Mouse (Mus musculus) kidney, postnatal 10 days (tissue): ENCODE results near the gene Rras.

ENCODE experiments used
- DNase-seq: peaks from one replicate; pipeline ENCODE4 v3.0.0; 2021; ENCODE audit warnings: mixed read lengths

Gene Rras

DNA sequence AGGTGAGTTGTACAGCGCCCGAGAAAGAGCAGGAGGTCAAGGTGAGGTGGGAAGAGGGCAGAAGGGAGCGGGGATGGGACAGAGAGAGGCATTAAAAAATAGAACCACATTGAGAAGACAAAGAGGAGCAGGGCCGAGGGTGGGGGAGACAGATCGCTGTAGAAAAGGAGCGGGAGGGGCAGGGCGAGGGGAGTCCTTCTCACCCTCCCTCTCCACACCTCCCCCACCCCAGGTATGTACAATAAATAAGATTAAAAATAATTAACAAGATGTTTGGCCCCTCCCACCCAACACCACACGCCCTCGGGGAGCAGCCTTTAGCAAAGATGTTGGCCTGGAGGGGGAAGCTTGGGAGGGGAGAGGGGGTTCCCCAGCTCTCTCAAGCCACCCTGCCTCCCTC lies 10.0 kb downstream of the Rras start:
- DNase-seq, result no peak

DNA sequence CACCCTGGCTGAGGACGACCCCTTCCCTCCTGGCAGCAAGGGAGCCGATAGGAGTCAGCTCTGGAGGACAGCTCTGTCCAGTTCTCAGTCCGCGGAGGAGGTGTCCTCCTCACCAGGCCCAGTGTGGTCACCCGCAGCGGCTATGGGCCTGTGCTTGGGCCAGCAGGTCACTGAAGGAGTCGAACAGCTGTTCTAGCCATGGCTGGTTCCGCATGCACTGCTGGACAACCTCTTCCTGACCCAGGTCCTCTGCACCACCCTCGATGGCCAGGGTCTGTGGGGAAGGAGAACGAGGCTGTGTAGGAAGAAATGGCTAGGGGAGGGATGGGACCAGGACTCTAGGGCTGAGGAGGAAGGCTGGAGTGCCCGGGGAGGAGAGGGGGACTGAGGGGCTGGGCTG lies 10.6 kb downstream of the Rras start:
- DNase-seq, result no peak

DNA sequence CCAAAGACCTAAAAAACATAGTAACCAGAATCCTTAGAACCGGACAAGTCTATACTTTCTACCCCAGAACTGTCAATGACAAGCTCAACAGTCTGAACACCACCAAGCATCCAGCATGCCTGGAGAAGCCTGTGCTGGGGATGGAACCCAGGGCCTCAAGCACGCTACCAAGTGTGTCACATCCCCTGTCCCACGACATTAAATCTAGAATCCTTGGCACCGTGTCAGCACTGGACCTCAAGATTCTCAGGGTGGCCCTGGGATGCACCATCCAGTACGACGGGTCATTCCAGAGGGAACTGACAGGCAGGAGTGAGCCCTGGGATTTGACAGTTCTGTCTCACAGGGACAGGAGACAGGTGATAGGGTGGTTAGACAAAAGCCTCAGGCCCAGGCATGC lies 12.2 kb downstream of the Rras start:
- DNase-seq, result no peak

DNA sequence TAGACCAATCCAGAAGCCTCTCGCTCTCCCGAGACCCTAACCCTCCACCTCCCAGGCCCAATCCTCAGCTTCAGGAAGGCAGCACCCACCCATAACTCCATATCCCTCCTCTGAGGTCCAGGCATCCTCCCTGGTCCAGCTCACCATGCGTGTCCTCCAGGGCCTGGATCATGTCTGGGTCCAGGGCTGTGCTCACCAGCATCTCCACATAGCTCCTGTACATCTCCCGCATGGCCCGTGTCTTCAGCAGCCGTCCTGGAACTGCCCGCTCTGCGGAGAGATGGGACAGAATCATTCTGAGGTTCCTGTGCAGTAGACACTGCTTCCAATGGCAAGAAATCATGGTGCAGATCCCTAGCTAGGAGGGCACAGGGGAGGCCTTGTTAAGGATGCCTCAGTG lies 13.1 kb downstream of the Rras start:
- DNase-seq, result no peak

DNA sequence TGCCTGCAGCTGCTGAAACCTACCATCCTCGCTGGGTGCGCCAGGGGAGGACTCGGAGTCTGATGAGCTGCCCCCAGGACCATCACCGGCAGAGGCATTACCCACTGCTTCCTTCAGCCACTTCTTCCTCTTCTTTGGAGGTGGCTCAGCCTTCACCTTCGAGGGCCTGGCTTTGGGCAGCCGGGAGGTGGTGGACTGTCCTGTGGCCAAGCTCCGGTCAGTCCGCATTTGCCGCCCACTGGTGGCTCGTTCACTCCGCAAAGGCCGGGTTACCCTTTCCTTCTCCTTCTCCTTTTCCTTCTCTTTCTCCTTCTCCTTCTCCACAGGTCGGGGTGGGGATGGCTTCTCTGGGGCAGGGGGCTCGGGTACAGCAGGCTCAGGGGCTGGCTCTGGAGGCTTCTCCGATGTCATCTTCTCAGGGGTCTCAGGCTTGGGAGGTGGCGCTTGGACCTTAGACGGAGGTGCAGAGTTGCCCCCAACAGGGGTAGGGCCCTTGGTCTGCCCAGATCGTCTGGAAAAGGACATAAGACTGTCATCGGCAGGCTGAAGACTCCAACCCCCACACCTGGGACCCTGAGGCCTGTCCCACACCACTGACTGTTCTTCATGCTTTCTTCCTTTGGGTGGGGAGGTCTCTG lies 16.1 kb downstream of the Rras start:
- no peak for DNase-seq

DNA sequence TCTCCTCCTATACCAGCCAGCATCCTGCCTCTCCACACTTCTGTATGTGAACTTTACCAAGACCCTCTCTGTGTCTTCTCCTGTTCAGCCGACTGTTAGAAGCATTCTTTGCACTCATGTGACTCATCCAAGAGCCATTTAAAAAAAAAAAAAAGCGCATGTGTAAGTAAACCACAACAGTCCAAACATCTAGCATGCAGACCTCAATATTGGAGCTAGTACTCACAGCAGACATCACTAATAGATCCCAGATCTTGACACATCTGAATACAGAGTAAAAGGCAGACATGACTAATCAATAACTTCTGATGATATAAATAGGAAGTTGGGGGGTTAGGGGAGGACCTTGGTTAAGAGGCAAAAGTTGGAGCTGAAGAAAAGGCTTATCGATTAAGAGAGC lies 17.9 kb downstream of the Rras start:
- DNase-seq, result no peak

DNA sequence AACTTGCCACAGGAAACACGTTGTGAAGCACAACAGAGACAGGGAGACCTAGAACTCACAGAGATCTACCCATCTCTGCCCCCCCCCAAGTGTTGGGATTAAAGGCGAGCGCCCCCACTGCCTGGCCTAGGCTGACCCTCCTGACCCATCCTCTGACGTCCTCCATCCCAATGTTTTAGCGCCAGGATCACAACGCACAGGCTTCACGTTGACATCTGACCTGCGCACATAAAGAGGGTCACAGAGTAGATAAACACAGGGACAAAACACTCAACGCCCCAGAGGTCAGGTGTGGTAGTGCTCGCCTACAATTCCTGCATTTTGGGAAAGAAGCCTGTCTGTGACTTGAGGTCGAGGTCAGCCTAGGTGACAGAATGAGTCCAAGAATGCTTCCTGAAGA lies 18.9 kb downstream of the Rras start:
- no peak for DNase-seq

DNA sequence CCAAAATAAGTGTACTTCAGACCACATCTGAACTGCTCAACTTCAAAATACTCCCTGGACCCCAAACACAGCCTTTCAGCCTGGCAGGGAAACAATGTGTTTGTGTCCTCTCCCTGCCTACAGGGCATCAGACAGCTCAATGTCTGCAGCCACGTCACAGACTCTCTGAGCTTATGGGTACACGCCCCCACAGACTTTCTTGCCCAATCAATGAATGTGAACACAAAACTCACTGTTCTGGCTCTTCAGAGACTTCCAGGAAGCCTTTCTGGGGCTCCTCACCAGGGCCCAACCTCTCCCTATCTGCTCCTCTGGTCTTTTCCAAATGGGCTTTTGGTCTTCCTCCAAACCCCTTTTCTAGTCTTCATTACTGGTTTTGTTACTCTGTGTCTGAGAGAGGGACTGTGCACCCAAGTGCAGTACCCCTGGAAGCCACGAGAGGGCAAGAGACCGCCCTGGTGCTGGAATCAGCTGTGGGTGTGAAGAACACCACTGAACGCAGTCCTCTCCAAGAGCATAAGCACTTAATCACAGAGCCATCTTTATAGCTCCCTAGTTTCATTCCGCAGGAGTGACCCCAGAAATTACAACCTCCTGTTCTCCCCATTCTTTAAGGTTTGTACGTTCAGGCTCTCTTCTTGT lies 20.1 kb downstream of the Rras start:
- DNase-seq, result peak; percentile 78

DNA sequence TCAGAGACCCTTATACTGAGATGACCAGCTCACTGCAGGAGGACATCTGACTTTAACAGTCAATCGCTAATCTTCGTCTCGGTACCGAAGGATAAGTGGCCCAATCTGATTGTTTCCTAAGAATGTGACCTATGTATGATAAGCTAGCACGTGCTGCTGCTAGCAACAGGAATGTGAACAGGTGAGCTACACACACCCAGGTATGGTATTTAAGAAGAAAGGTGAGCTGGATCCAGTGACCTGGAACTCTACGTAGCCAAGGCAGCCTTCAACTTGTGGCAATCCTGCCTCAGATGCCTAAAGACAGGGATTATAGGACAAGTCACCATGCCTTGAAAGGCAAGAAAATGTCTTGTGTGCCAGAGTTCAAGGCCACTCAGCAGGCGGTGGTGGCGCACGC lies 20.6 kb downstream of the Rras start:
- no peak for DNase-seq

DNA sequence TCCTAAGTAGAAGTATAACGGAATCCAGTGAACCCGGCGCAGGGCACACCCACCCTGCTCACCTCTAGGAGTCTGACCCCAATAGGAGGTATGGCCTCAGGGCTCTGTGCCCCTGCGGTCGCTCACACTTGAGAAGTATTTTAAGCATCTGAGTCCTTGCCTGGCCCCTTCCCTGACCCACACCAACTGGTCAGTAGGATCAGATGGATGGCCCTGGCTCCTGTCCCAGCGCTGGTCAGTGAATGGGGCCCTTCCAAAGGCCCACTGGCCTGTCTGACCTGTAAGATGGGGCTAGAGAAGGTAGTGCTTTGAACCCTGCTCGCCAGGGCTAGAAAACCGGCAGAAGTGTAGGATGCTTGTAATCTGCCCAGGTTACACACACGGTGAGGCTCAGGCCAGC lies 23.1 kb downstream of the Rras start:
- DNase-seq, result no peak

DNA sequence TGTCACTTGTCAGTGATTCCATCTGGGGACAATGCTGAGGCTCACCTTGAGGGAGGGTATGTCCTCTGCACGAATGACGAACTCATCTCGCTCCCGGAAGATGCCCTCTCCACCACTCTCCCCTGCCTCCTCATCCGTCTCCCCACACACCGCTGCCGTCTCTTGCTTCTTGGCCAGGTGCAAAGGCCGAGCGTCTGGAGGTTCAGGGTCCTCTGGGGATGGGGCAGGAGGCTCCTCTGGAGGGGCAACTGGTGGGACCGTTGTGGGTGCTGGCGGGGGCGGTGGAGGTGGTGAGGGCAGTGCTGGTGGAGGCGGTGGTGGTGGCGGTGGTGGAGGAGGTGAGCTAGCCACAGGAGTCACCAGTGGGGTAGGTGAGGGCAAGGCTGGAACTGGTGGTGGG lies 25.5 kb downstream of the Rras start:
- no peak for DNase-seq

DNA sequence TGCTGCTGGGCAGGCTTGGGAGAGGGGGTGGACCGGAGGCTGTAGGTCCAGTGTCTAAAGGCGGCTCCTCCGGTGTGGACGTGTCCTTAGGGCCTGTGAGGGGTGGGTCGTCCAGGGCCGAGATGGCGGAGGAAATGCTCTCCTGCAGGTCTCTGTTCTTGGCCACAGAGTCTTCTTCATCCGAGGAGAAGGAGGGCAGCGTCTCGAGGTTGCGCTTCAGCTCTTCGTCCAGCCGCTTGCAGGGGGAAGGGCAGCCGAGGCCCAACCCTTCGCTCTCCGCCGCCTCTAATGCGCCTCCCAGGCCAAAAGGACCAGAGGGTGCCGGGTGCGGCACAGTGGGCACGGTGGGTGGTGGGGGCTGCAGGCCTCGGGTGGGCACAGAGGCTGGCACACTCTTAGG lies 28.0 kb downstream of the Rras start:
- no peak for DNase-seq

DNA sequence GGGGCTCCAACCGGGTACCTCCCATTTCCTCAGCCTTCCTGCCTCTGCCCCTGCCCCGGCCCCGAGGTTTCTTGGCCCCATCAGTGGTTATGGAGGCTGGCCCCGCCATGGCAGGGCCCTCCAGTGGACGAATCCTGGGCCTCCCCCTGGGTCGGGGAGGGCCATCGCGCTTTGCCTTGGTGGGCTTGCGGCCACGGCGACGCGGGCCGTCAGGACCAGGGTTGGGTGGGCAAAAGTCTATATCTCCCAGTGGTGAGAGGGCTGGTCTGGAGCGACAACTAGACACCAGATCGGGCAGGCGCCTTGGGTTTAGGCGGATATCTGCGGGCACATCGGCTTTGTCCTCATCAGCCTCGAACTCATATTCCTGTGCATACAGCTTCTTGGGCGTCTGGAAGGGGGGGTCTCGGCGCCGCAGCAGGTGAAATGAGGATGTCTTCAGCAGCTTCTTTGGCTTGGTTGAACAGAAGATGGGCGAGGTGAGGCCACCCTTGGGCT lies 29.1 kb downstream of the Rras start:
- DNase-seq, result no peak

DNA sequence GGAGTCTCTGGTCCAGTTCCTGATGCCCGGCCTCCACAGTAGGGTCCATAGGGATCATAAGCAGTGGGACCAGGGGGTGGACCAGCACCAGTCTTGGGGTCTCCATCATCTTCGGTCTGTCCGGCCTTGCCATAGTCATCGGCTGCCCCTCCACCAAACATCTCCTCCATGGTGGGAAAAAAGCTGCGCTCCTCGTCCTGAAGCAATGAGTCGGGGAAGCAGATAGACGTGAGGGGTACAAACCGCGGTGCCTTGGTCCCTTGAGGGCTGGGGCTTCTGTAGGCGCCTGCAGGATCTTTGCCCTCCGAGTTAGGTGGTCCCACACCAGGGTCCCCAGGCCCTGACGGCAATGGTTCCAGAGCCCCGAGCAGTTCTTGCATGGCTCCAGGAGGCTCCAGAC lies 29.7 kb downstream of the Rras start:
- no peak for DNase-seq

DNA sequence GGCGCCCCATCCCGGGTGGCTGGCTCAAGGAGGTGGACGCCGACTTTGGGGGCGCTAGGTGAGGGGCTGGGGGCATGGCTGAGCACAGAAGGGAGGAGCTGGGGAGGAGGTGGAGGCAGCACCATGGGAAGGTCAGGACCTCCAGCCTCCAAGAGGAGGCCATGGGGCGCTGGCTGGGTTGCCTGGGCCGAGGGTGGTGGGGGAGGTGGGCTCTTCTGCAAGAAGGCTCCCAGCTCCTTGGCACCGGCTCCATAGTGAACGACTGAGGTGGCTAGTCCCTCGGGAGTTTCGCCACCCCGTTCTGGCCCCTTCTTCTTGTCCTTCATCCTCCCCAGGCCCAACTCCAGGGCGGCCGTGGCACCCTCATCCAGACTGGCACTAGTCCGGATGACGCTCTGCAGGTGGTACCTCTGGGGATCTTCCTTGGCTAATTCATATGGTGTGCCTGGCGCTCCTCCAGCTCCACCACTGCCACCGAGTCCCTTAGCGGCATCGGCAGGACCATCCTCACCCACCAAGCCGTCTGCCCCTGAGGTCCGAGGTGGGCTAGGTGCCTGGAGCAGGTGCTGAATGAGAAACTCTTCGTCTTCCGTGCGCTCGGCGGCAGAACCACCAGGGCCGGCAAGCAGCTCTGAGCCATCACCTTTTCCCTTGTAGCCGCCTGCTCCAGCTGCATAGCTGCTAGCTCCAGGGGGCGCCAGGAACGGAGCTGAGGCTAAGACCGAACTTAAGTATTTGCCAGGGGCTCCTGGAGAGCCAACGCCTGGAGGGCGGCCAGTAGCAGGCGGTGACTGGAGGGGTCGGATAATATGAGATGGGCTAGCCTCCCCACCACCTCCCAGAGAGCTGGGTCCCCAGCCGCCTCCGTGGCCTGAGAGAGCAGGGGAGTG lies 30.5 kb downstream of the Rras start:
- DNase-seq, result no peak

DNA sequence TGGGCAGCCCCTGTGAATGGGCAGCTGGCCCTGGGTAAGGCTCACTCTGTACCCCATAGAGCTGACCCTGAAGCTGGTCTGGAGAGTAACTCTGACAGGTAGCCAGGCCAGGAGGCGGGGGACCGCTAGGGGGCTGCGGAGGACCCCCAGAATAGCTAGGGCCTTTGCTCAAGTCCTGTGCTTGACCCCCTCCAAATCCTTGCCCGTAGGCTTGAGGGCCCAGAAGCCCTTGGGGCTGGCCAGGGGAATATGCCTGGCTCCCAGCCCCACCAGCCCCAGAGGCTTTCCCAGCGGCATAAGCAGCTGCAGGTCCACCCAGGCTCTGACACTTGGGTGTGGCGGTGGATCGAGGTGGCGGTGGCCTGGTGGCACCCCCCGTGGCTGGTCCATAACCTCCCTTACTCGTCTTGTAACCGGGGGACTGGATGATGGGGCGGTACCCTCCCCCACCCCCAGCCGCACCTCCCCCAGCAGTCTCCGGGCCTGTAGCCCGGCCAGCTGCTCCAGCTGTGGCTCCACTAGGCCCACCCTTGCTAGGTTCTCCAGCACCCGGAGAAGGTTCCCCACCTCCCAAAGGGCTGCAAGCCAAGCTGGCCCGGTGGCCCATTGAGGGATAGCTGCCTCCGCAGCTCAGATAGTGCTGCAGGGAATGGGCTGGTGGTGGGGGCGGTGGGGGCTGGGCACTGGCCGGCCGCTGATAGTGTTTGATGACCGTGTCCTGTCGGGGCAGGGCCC lies 31.3 kb downstream of the Rras start:
- DNase-seq, result no peak

DNA sequence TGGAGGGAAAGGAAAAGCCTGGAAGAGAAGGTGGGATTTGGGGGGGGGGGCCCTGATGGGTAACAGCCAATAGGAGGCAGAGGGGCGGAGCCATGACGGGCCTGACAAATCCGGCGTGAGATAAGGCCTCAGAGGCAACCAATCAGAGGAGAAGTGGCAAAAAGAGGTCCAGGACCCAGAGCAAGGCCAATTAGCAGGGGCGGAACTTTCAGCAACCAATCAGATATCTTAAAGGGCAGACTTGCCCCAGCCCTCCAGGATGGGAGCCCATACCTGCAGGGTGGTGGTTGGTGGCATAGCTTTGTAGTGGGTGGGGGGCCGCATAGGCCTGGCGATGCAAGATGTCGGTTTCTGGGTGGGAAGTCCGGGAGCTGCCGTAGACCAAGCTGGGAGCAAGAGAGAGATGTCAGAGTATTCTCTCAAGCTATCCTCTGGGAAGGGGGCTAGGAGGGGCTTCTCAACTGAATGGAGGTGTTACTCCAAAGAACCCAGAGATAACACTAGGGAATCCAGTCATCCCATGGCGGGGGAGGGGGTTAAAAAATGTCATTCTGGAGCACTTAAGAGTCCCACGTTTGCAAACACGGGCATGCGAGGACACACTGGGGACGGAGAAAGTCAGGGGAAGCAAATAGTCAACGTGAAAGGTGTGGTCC lies 33.3 kb downstream of the Rras start:
- peak; percentile 86 for DNase-seq

DNA sequence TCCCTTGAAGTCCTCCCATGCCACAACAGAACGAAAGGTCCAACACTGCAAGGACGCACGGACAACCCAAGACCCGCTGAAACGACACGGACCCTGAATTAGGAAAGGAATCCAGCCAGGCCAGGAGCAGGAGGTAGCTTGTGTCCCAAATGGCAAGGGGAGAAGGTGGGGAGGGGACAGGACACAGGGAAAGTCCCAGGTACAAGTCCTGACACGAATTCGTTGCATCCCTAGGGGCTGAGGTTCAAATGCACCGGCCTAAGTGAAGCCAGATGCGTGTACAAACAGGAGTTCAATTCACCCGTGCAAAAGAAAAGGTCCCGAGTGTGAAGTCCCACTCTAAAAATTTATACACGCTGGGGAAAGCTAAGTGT lies 33.8 kb downstream of the Rras start:
- no peak for DNase-seq

DNA sequence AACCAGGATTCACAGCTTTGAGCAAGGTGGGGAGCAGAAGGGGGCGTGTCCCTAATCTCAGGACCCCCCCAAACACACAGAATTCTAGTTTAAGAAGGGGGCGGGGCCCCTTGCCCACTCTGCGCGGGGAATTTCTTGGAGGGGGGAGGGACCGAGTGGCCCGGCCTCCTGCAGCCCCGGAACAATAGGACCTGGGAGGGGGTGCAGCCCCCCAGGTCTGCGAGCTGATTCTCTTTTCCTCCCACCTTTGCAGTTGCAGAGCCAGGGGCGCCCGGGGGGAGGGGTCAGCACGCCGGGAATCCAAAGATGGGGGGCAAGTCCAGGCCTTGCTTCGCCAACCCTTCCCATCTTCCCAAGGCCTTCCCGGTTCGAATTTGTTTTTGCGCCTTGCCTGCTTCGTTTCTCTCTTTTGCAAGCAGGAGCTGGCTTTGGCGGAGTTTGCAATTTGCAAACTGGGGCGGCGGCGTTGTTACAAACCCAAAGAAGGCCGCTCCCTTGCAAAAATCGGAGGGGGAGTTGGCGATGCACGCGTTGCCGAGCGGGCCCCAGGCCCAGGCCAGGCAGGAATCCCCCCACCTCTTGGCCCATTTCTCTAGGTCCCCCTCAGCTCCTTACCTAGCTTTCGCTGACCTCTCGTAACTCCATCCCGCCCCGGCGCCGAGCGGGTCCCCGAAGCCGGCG lies 34.6 kb downstream of the Rras start:
- peak; percentile 60 for DNase-seq

DNA sequence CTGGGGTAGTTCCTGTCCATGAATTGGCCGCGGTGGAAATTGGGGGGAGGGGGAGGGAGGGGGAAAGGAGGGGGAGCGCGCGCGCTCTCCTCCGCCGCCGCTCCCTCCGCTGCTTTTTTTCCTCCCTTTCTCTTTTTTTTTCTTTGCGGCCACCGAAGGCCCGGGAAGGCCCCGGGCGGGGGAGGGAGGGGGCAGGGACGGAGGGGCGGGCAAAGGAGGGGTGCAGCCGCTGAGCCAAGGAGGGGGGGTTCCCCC lies 35.0 kb downstream of the Rras start, which contains the start of gene Prr12:
Gene Prr12 (minus strand): TSS at position 20 of the 255 bp plus-strand sequence.
- no peak for DNase-seq

DNA sequence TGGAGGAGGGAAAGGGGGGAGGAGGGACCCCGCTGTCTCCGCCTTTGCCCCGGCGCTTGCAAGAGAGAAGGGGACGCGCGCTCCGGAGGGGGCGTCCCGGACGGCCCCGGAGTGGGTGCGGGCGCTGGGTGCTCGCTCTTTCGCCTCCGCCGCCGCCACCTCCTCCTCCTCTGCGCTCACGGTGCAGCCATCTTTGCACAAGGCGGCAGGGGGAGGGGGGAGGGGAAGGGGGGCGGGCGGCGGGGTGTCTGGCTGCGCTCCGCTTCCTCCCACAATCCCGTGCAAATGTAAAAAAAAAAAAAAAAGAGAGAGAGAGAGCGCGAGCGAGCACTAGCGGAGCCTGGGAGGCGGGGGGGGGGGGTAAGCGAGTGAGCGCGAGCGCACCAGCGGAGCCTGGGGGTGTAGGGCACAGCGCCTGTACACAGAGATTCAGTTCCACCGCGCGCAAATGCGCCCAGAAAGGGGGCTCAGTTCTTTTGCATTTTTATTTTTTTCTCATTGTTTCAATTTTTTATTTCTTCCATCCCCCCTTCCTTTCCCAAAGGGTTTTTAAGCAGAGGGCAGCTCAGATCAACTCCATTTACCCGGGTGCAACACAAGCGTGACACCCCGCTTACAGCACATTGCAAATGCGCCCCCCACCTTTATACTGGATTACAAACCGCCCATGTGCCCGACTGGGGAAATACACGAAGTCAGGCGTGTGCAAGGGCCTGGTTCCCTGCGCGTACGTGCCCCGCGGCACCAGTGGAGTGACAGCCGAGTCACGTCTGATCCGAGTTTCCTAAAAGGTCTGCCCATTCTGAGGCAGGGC lies 35.6 kb downstream of the Rras start:
- peak; percentile 85 for DNase-seq
